Mouse (Mus musculus) thymus, postnatal 14 days (tissue): ENCODE measurements around the gene Gm10840.
"Not testable (repeated sequence)": the region's sequence is repeated elsewhere in the genome, so short reads cannot be mapped to it uniquely, and the experiment has no call there.

Source experiments
- DNase-seq: peaks from one replicate; pipeline ENCODE4 v3.0.0; 2021

Gene Gm10840

GRCm38 (mm10) chr11:106198277-106198676, 37.6 kb downstream of the Gm10840 start:
- DNase-seq = no peak

- not testable (repeated sequence) for DNase-seq
These were observed 39.3 kb downstream of the Gm10840 start for GRCm38 (mm10) chr11:106199997-106200396.

GRCm38 (mm10) chr11:106200756-106201155, 40.1 kb downstream of the Gm10840 start:
- peak; percentile 13 for DNase-seq

- DNase-seq = no peak
These were observed 40.9 kb downstream of the Gm10840 start for GRCm38 (mm10) chr11:106201337-106202122.

- no peak for DNase-seq
These were observed 41.4 kb downstream of the Gm10840 start, which contains the start of gene Strada for GRCm38 (mm10) chr11:106202123-106202465. Strada (minus strand) TSS chr11:106202168.
